Mouse (Mus musculus) CH12.LX (cell line): Measurements from ENCODE around the gene Setd6. TPM values are rescaled to one million over a fixed set of nuclear protein-coding genes. Genes with fewer than 3 reads are reported as not detected.
A peak's percentile ranks its signal among the peaks of the same experiment; 100 is the strongest.

Experiments
- DNase-seq: peaks from one replicate; pipeline ENCODE4 v3.0.0-alpha.2; 2013; ENCODE audit errors: extremely low read depth
- H3K27ac ChIP-seq: 2 replicates; pipeline ENCODE4 v1.5.1; 2012; ENCODE audit warnings: low read depth, mild to moderate bottlenecking, control low read depth, moderate library complexity; ENCODE audit not compliant: insufficient read depth
- H3K27me3 ChIP-seq: replicated peaks from 2 replicates; pipeline ENCODE3; 2012; ENCODE audit warnings: inconsistent platforms
- H3K36me3 ChIP-seq, 2 experiments: replicated peaks in 1 of 2; 2 replicates each; pipeline versions ENCODE3 to v1.6.1; 2012; ENCODE audit warnings: inconsistent platforms in 1 of 2, low read length in 1 of 2, mild to moderate bottlenecking in 1 of 2, mixed read lengths in 1 of 2, moderate library complexity in 1 of 2; ENCODE audit not compliant: control insufficient read depth in 1 of 2, insufficient read depth in 1 of 2
- H3K4me1 ChIP-seq, 2 experiments: 2 replicates each; pipeline ENCODE4 v1.6.1; 2012; ENCODE audit warnings: inconsistent platforms in 1 of 2, moderate library complexity in 1 of 2; ENCODE audit not compliant: insufficient read depth in 2 of 2, control insufficient read depth in 1 of 2
- H3K4me2 ChIP-seq: 2 replicates; pipeline ENCODE4 v1.6.1; 2012; ENCODE audit warnings: low read depth, mild to moderate bottlenecking, control low read depth; ENCODE audit not compliant: poor library complexity, insufficient read depth, severe bottlenecking
- H3K4me3 ChIP-seq, 3 experiments: fragments of 150-350 bp in 1 of 3; sonication (generic) in 1 of 3; replicated peaks in 1 of 3; 2 replicates each; pipeline versions ENCODE3 to v1.5.1; 2011 to 2012; ENCODE audit warnings: low read depth in 2 of 3, low read length in 2 of 3, mild to moderate bottlenecking in 2 of 3, moderate library complexity in 2 of 3, control low read depth in 1 of 3, improper control_type of control experiment in 1 of 3, inconsistent platforms in 1 of 3, mixed read lengths in 1 of 3; ENCODE audit not compliant: poor library complexity in 1 of 3
- H3K79me2 ChIP-seq: replicated peaks from 2 replicates; pipeline ENCODE4 v1.6.1; 2012; ENCODE audit warnings: mild to moderate bottlenecking, moderate library complexity; ENCODE audit not compliant: control insufficient read depth, poor library complexity, insufficient read depth, severe bottlenecking; ENCODE audit errors: extremely low read depth
- H3K9ac ChIP-seq: 2 replicates; pipeline ENCODE4 v1.6.1; 2012; ENCODE audit warnings: low read depth, mild to moderate bottlenecking, control low read depth, moderate library complexity; ENCODE audit not compliant: insufficient read depth
- H3K9me3 ChIP-seq: replicated peaks from 2 replicates; pipeline ENCODE3; 2012; ENCODE audit warnings: low read length, inconsistent platforms, mixed read lengths
- BHLHE40 ChIP-seq: IDR thresholded peaks from 2 replicates; pipeline ENCODE4 v1.6.1; 2011; ENCODE audit warnings: mild to moderate bottlenecking, low read depth, low read length, improper control_type of control experiment
- CHD1 ChIP-seq: IDR thresholded peaks from 2 replicates; pipeline ENCODE4 v1.6.1; 2012; ENCODE audit warnings: low read depth, low read length, improper control_type of control experiment, inconsistent platforms
- CHD2 ChIP-seq: IDR thresholded peaks from 2 replicates; pipeline ENCODE4 v1.6.1; 2011; ENCODE audit warnings: low read length, improper control_type of control experiment
- CTCF ChIP-seq, 2 experiments: IDR thresholded peaks in 1 of 2; conservative IDR thresholded peaks in 1 of 2; 2 replicates each; pipeline ENCODE4 v1.5.1; 2011 to 2012; ENCODE audit warnings: low read depth in 2 of 2, low read length in 2 of 2, improper control_type of control experiment in 1 of 2, inconsistent platforms in 1 of 2, mild to moderate bottlenecking in 1 of 2, moderate library complexity in 1 of 2
- E2F4 ChIP-seq: IDR thresholded peaks from 2 replicates; pipeline ENCODE4 v1.6.1; 2011; ENCODE audit warnings: low read depth, low read length, improper control_type of control experiment; ENCODE audit not compliant: insufficient replicate concordance
- ELF1 ChIP-seq: IDR thresholded peaks from 2 replicates; pipeline ENCODE4 v1.6.1; 2014; ENCODE audit warnings: low read depth, mild to moderate bottlenecking, inconsistent platforms, low read length, improper control_type of control experiment
- EP300 ChIP-seq: IDR thresholded peaks from 2 replicates; pipeline ENCODE4 v1.6.1; 2011; ENCODE audit warnings: low read length, improper control_type of control experiment
- ETS1 ChIP-seq: conservative IDR thresholded peaks from 2 replicates; pipeline ENCODE4 v1.6.1; 2012; ENCODE audit warnings: low read depth, mild to moderate bottlenecking, inconsistent platforms, low read length, improper control_type of control experiment, moderate library complexity
- GABPA ChIP-seq: IDR thresholded peaks from 2 replicates; pipeline ENCODE4 v1.6.1; 2012; ENCODE audit warnings: low read depth, low read length, improper control_type of control experiment, inconsistent platforms; ENCODE audit not compliant: insufficient replicate concordance
- HCFC1 ChIP-seq: IDR thresholded peaks from 2 replicates; pipeline ENCODE4 v1.6.1; 2012; ENCODE audit warnings: low read depth, mild to moderate bottlenecking, inconsistent platforms, low read length, improper control_type of control experiment
- IRF4 ChIP-seq: IDR thresholded peaks from 2 replicates; pipeline ENCODE4 v1.6.1; 2014; ENCODE audit warnings: low read depth, mild to moderate bottlenecking, inconsistent platforms, low read length, improper control_type of control experiment
- JUN ChIP-seq: IDR thresholded peaks from 2 replicates; pipeline ENCODE4 v1.6.1; 2011; ENCODE audit warnings: low read depth, mild to moderate bottlenecking, low read length, improper control_type of control experiment, moderate library complexity; ENCODE audit not compliant: insufficient read depth
- JUND ChIP-seq: conservative IDR thresholded peaks from 2 replicates; pipeline ENCODE4 v1.6.1; 2011; ENCODE audit warnings: low read depth, low read length, improper control_type of control experiment
- KAT2A ChIP-seq: IDR thresholded peaks from 2 replicates; pipeline ENCODE4 v1.6.1; 2012; ENCODE audit warnings: low read length, improper control_type of control experiment, inconsistent platforms; ENCODE audit not compliant: insufficient replicate concordance
- MAFK ChIP-seq: IDR thresholded peaks from 2 replicates; pipeline ENCODE4 v1.6.1; 2011; ENCODE audit warnings: low read length, improper control_type of control experiment; ENCODE audit not compliant: insufficient replicate concordance
- MAX ChIP-seq: IDR thresholded peaks from 2 replicates; pipeline ENCODE4 v1.6.1; 2011; ENCODE audit warnings: low read length, improper control_type of control experiment
- MAZ ChIP-seq: IDR thresholded peaks from 2 replicates; pipeline ENCODE4 v1.6.1; 2012; ENCODE audit warnings: low read depth, mild to moderate bottlenecking, inconsistent platforms, low read length, improper control_type of control experiment, moderate library complexity
- MEF2A ChIP-seq: IDR thresholded peaks from 2 replicates; pipeline ENCODE4 v1.6.1; 2014; ENCODE audit warnings: low read depth, mild to moderate bottlenecking, inconsistent platforms, low read length, improper control_type of control experiment, borderline replicate concordance
- MXI1 ChIP-seq: IDR thresholded peaks from 2 replicates; pipeline ENCODE4 v1.6.1; 2011; ENCODE audit warnings: mild to moderate bottlenecking, low read depth, low read length, improper control_type of control experiment
- MYC ChIP-seq: IDR thresholded peaks from 2 replicates; pipeline ENCODE4 v1.6.1; 2011; ENCODE audit warnings: low read depth, mild to moderate bottlenecking, improper control_type of control experiment, low read length
- NELFE ChIP-seq: IDR thresholded peaks from 2 replicates; pipeline ENCODE4 v1.6.1; 2011; ENCODE audit warnings: low read depth, low read length, improper control_type of control experiment
- NRF1 ChIP-seq: IDR thresholded peaks from 2 replicates; pipeline ENCODE4 v1.6.1; 2014; ENCODE audit warnings: low read depth, mild to moderate bottlenecking, inconsistent platforms, low read length, improper control_type of control experiment, moderate library complexity
- PAX5 ChIP-seq: IDR thresholded peaks from 2 replicates; pipeline ENCODE4 v1.6.1; 2012; ENCODE audit warnings: low read length, inconsistent platforms, mixed read lengths
- POLR2A ChIP-seq: IDR thresholded peaks from 2 replicates; pipeline ENCODE4 v1.6.1; 2011; ENCODE audit warnings: low read depth, mild to moderate bottlenecking, improper control_type of control experiment, low read length
- POLR2AphosphoS2 ChIP-seq: IDR thresholded peaks from 2 replicates; pipeline ENCODE4 v1.6.1; 2011; ENCODE audit warnings: low read depth, low read length, improper control_type of control experiment
- RAD21 ChIP-seq: IDR thresholded peaks from 2 replicates; pipeline ENCODE4 v1.6.1; 2011; ENCODE audit warnings: low read depth, mild to moderate bottlenecking, low read length, improper control_type of control experiment, moderate library complexity
- RCOR1 ChIP-seq: conservative IDR thresholded peaks from 2 replicates; pipeline ENCODE4 v1.6.1; 2012; ENCODE audit warnings: low read depth, mild to moderate bottlenecking, inconsistent platforms, low read length, improper control_type of control experiment
- SIN3A ChIP-seq: IDR thresholded peaks from 2 replicates; pipeline ENCODE4 v1.6.1; 2012; ENCODE audit warnings: low read length, improper control_type of control experiment, inconsistent platforms
- SMC3 ChIP-seq: IDR thresholded peaks from 2 replicates; pipeline ENCODE4 v1.6.1; 2011; ENCODE audit warnings: low read depth, low read length, improper control_type of control experiment
- TBP ChIP-seq: conservative IDR thresholded peaks from 2 replicates; pipeline ENCODE4 v1.6.1; 2011; ENCODE audit warnings: low read depth, low read length, improper control_type of control experiment
- TCF12 ChIP-seq: IDR thresholded peaks from 2 replicates; pipeline ENCODE4 v1.6.1; 2014; ENCODE audit warnings: low read depth, mild to moderate bottlenecking, inconsistent platforms, low read length, improper control_type of control experiment
- UBTF ChIP-seq: IDR thresholded peaks from 2 replicates; pipeline ENCODE4 v1.6.1; 2012; ENCODE audit warnings: low read depth, mild to moderate bottlenecking, inconsistent platforms, low read length, improper control_type of control experiment, moderate library complexity
- USF1 ChIP-seq: IDR thresholded peaks from 2 replicates; pipeline ENCODE4 v1.6.1; 2014; ENCODE audit warnings: low read depth, mild to moderate bottlenecking, inconsistent platforms, low read length, improper control_type of control experiment
- USF2 ChIP-seq: conservative IDR thresholded peaks from 2 replicates; pipeline ENCODE4 v1.6.1; 2011; ENCODE audit warnings: low read depth, low read length, improper control_type of control experiment
- ZC3H11A ChIP-seq: IDR thresholded peaks from 2 replicates; pipeline ENCODE4 v1.6.1; 2012; ENCODE audit warnings: low read depth, mild to moderate bottlenecking, inconsistent platforms, low read length, improper control_type of control experiment
- ZKSCAN1 ChIP-seq: IDR thresholded peaks from 2 replicates; pipeline ENCODE4 v1.6.1; 2012; ENCODE audit warnings: low read depth, inconsistent platforms, low read length, improper control_type of control experiment, borderline replicate concordance
- ZMIZ1 ChIP-seq: IDR thresholded peaks from 2 replicates; pipeline ENCODE4 v1.6.1; 2012; ENCODE audit warnings: low read depth, mild to moderate bottlenecking, inconsistent platforms, low read length, improper control_type of control experiment
- ZNF384 ChIP-seq: IDR thresholded peaks from 2 replicates; pipeline ENCODE4 v1.6.1; 2012; ENCODE audit warnings: low read depth, low read length, improper control_type of control experiment, inconsistent platforms
- dilution Hi-C: fragments of 300-500 bp; cut with MboI; formaldehyde crosslinking; loops from 2 replicates; pipeline ENCODE4 v1.14.3; 2020; ENCODE audit warnings: low sequenced_read_pairs; ENCODE audit not compliant: extremely low pct_unique_long_range_greater_than_20kb, extremely low pct_ligation_motif_present
- in situ Hi-C: fragments of 300-500 bp; cut with MboI; formaldehyde crosslinking; loops from 3 replicates; pipeline ENCODE4 v1.14.3; 2019; ENCODE audit warnings: low sequenced_read_pairs, low pct_ligation_motif_present, low pct_unique_long_range_greater_than_20kb, mixed read lengths
- polyA plus RNA-seq: library from polyadenylated mRNA; unstranded; fragments of >175 nt; gene quantifications from 2 replicates; pipeline ENCODE4 v1.2.1, GENCODE M21; 2012; ENCODE audit warnings: low read depth; ENCODE audit not compliant: insufficient read length
- total RNA-seq, 2 experiments: library from RNA; depleted of rRNA; stranded (reverse); fragments of 300-350 nt in 1 of 2; fragments of >200 nt in 1 of 2; gene quantifications; 2 replicates each; pipeline ENCODE4 v1.2.3; 2012 to 2014

Gene Setd6
- total RNA-seq (2012; rRNA removed): 29.6 and 31.0 TPM in 2 replicates
- total RNA-seq (2014; rRNA removed): 25.6 and 29.7 TPM in 2 replicates
- 50.6 and 61.3 TPM in 2 replicates for polyA plus RNA-seq

- no peaks in the 10 kb centered on the region for H3K27me3 ChIP-seq
- TF ChIP-seq RAD21 (no peak), CTCF (conservative IDR thresholded peaks at IDR 0.05 in 1 of 2, IDR thresholded peaks at IDR 0.05 in 1 of 2; ENCODE audit: low read depth in 2 of 2, low read length in 2 of 2) (no peak), MAZ (no peak), POLR2AphosphoS2 (peak; percentile 23), MXI1 (peak; percentile 82; the same call in 1 of the 2 replicates), MAFK (no peak), ZKSCAN1 (no peak), NELFE (peak; percentile 96), HCFC1 (peak; percentile 63), IRF4 (0 out of 2 replicates have a peak, but pooled peaks have one; percentile 19), JUN (no peak), BHLHE40 (peak; percentile 62; the same call in 1 of the 2 replicates), CHD2 (no peak), ZNF384 (no peak), KAT2A (no peak), ELF1 (peak; percentile 85), SIN3A (peak; percentile 76; the same call in 1 of the 2 replicates), PAX5 (no peak), TBP (peak; percentile 64), E2F4 (no peak), UBTF (peak; percentile 77; the same call in 1 of the 2 replicates), USF2 (no peak), ZC3H11A (no peak), CHD1 (no peak), MEF2A (peak; percentile 59), POLR2A (peak; percentile 91), GABPA (no peak), NRF1 (peak; percentile 97), EP300 (no peak), RCOR1 (0 out of 2 replicates have a peak, but pooled peaks have one; percentile 66), MYC (no peak), ZMIZ1 (peak; percentile 88), MAX (peak; percentile 57; the same call in 1 of the 2 replicates), TCF12 (peak; percentile 81), JUND (no peak), ETS1 (no peak), USF1 (no peak), SMC3 (no peak)
- dilution Hi-C loops (no loop called here), in situ Hi-C loops (no loop called here)
- peak within 1 kb of the TSS; percentile 92 for H3K4me2 ChIP-seq
- H3K4me1 ChIP-seq: peaks cover 7 to 32% of the 10 kb centered on the region in 2 experiments
- peak; percentile 89 for DNase-seq
- no peaks in the 10 kb centered on the region for H3K9me3 ChIP-seq
- no peaks in the 10 kb centered on the region for H3K79me2 ChIP-seq
- H3K4me3 ChIP-seq: peak within 1 kb of the TSS; percentile 52 to 98 (median 95)
- peak within 1 kb of the TSS; percentile 81 for H3K9ac ChIP-seq
- peaks cover 27 to 40% of the 10 kb centered on the region in 2 experiments for H3K36me3 ChIP-seq
- H3K27ac ChIP-seq: peak within 1 kb of the TSS; percentile 50; the same call in 1 of the 2 replicates
Observed at GRCm38 (mm10) chr8:95715676-95716531, at the start of gene Setd6. Gene Setd6 (plus strand): TSS chr8:95715881.
